In the genomic region with DNA sequence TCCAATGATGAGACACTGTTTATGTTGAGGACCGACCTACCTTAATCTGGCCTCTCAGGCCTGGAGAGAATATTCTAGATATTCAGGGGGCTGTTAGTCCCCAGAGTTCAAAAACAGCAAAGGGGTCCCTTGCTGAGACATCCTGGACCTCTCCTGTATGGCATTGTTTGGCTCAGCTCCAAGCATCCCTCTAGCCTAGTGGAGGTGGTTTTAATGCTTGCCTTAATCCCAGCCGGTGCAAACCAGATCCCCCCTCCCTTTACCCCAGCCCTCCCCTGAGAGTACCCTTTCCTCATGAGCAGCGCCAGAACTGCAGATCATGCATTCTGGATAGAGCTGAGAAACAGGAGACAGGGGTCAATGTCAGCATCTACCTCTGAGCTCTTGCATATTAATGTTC, we compare ENCODE assay signal across 12 mouse cellular contexts. TPM values are rescaled to one million over a fixed set of nuclear protein-coding genes. Genes with fewer than 3 reads are reported as not detected.
A peak's percentile ranks its signal among the peaks of the same experiment; 100 is the strongest.
DNase-seq lines count a peak whose midpoint lies in the region; ATAC-seq lines count a peak whose summit lies in the region.
"Had no signal": no experiment of that assay in that cellular context is flagged by ENCODE, and none has a peak within 500 bp of the region (broad histone marks: within the 10 kb centered on the region; RNA-seq: fewer than 3 reads in every experiment).

No protein-coding gene starts in this region.

- peak overlapping the region; percentile 68 for H3K27ac ChIP-seq in heart, embryonic 12.5 days (ENCODE audit: poor library complexity, severe bottlenecking)
- H3K27ac ChIP-seq in embryonic facial prominence, embryonic 12.5 days: 0 out of 2 replicates have a peak overlapping the region, but pooled peaks have one; percentile 20
- no peak overlapping the region for H3K27ac ChIP-seq in hindbrain, embryonic 14.5 days
- peak overlapping the region; percentile 47; the same call in 1 of the 2 replicates for H3K27ac ChIP-seq in midbrain, embryonic 14.5 days (replicated peaks; ENCODE audit: low read depth, low read length)

- no peak for ATAC-seq in heart, embryonic 12.5 days (ENCODE audit: insufficient number of reproducible peaks, low FRiP score)
- no peak for ATAC-seq in embryonic facial prominence, embryonic 12.5 days (ENCODE audit: insufficient number of reproducible peaks, insufficient read depth, low FRiP score, low TSS enrichment)
- no peak for ATAC-seq in hindbrain, embryonic 14.5 days (ENCODE audit: low FRiP score)
- ATAC-seq in midbrain, embryonic 14.5 days (ENCODE audit: low FRiP score, low TSS enrichment): no peak
- no peak for ATAC-seq in inflammation-experienced regulatory T-cells, adult 6 months

- H3K4me2 ChIP-seq in heart, embryonic 12.5 days: peak overlapping the region; percentile 94
- H3K4me2 ChIP-seq in embryonic facial prominence, embryonic 12.5 days (replicated peaks): peak overlapping the region; percentile 78
- peak overlapping the region; percentile 92 for H3K4me2 ChIP-seq in hindbrain, embryonic 14.5 days (replicated peaks)
- peak overlapping the region; percentile 77 for H3K4me2 ChIP-seq in midbrain, embryonic 14.5 days (ENCODE audit: low read length)

- intact Hi-C loops in heart, postnatal 36 days (cut with DNase I): loop anchor here (2.0 kb wide), 1 partner anchor 26 kb away; no protein-coding TSS in a partner anchor
- intact Hi-C loops in left cerebral cortex, postnatal 10 days (cut with DNase I): no loop called here

- no peak overlapping the region for H3K4me3 ChIP-seq in heart, embryonic 12.5 days
- H3K4me3 ChIP-seq in embryonic facial prominence, embryonic 12.5 days: peak overlapping the region; percentile 72; the same call in 1 of the 2 replicates
- peak overlapping the region; percentile 86 for H3K4me3 ChIP-seq in hindbrain, embryonic 14.5 days (replicated peaks; ENCODE audit: low read length)
- peak overlapping the region; percentile 97 for H3K4me3 ChIP-seq in midbrain, embryonic 14.5 days (replicated peaks; ENCODE audit: low read depth, low read length)

- H3K4me1 ChIP-seq in heart, embryonic 12.5 days (replicated peaks): peaks cover 61% of the 10 kb centered on the region
- H3K4me1 ChIP-seq in embryonic facial prominence, embryonic 12.5 days: peaks cover 39% of the 10 kb centered on the region
- H3K4me1 ChIP-seq in hindbrain, embryonic 14.5 days (replicated peaks; ENCODE audit: control insufficient read depth, insufficient read depth, low read length): peaks cover 47% of the 10 kb centered on the region
- H3K4me1 ChIP-seq in midbrain, embryonic 14.5 days (ENCODE audit: control insufficient read depth, insufficient read depth, low read length): peaks cover 52% of the 10 kb centered on the region

- WGBS in heart, embryonic 12.5 days: 35% methylated on average over 3 of the region's 3 CpGs
- WGBS in embryonic facial prominence, embryonic 12.5 days: 31% methylated on average over 3 of the region's 3 CpGs
- WGBS in hindbrain, embryonic 14.5 days: 30% methylated on average over 3 of the region's 3 CpGs
- 24% methylated on average over 3 of the region's 3 CpGs for WGBS in midbrain, embryonic 14.5 days

- H3K27me3 ChIP-seq in heart, embryonic 12.5 days (replicated peaks): no peaks in the 10 kb centered on the region
- H3K27me3 ChIP-seq in embryonic facial prominence, embryonic 12.5 days: no peaks in the 10 kb centered on the region
- H3K27me3 ChIP-seq in hindbrain, embryonic 14.5 days (ENCODE audit: control insufficient read depth, insufficient read depth, low read length): no peaks in the 10 kb centered on the region
- H3K27me3 ChIP-seq in midbrain, embryonic 14.5 days (ENCODE audit: control insufficient read depth, insufficient read depth, low read length): no peaks in the 10 kb centered on the region

- H3K36me3 ChIP-seq in heart, embryonic 12.5 days: peaks cover 6% of the 10 kb centered on the region; the same call in 1 of the 2 replicates
- peaks cover 37% of the 10 kb centered on the region for H3K36me3 ChIP-seq in embryonic facial prominence, embryonic 12.5 days
- peaks cover 33% of the 10 kb centered on the region for H3K36me3 ChIP-seq in hindbrain, embryonic 14.5 days (replicated peaks; ENCODE audit: control insufficient read depth, insufficient read depth)
- H3K36me3 ChIP-seq in midbrain, embryonic 14.5 days (ENCODE audit: control insufficient read depth, insufficient read depth, low read length): peaks cover 36% of the 10 kb centered on the region

- no peak overlapping the region for H3K9ac ChIP-seq in heart, embryonic 12.5 days
- no peak overlapping the region for H3K9ac ChIP-seq in embryonic facial prominence, embryonic 12.5 days
- peak overlapping the region; percentile 98 for H3K9ac ChIP-seq in hindbrain, embryonic 14.5 days
- peak overlapping the region; percentile 99; the same call in 1 of the 2 replicates for H3K9ac ChIP-seq in midbrain, embryonic 14.5 days (replicated peaks; ENCODE audit: low read length)

- no peak for DNase-seq in heart, postnatal 36 days
- no peak for DNase-seq in hindbrain, embryonic 14.5 days (ENCODE audit: low spot score)
- peak; percentile 72 for DNase-seq in midbrain, embryonic 14.5 days
- no peak for DNase-seq in gastrocnemius, adult 8-10 months (ENCODE audit: low spot score in 2 of 2)
- DNase-seq in left cerebral cortex, postnatal 10 days (ENCODE audit: extremely low spot score in 1 of 2, low spot score in 2 of 2): no peak
- DNase-seq: B cell, adult 2 months; gastrocnemius, postnatal 25 days; lung, postnatal 14 days had no signal

- no peaks in the 10 kb centered on the region for H3K9me3 ChIP-seq in heart, embryonic 12.5 days (replicated peaks)
- no peaks in the 10 kb centered on the region for H3K9me3 ChIP-seq in embryonic facial prominence, embryonic 12.5 days
- no peaks in the 10 kb centered on the region for H3K9me3 ChIP-seq in hindbrain, embryonic 14.5 days (ENCODE audit: control insufficient read depth, low read length)
- no peaks in the 10 kb centered on the region for H3K9me3 ChIP-seq in midbrain, embryonic 14.5 days (ENCODE audit: control insufficient read depth, low read length)

RNA-seq across cellular contexts. Expression of a gene that starts 2.8 kb away (rescaled TPM):
- 14.8 and 16.5 TPM in 2 replicates for polyA plus RNA-seq in heart, embryonic 12.5 days (2016; fragmentation: Nextera tagmentation; extraction: Ambion mirVana)
- 1 to 10 TPM; 1.2 to 1.3 TPM for total RNA-seq in heart, postnatal 36 days (2021)
- 50.3 and 50.9 TPM in 2 replicates for polyA plus RNA-seq in embryonic facial prominence, embryonic 12.5 days (2016; fragmentation: Nextera tagmentation; extraction: Ambion mirVana)
- polyA plus RNA-seq in hindbrain, embryonic 14.5 days (2014; fragmentation: Nextera tagmentation; extraction: Ambion mirVana): 130 and 135 TPM in 2 replicates
- 135 and 152 TPM in 2 replicates for polyA plus RNA-seq in midbrain, embryonic 14.5 days (2014; fragmentation: Nextera tagmentation; extraction: Ambion mirVana)
- polyA plus RNA-seq in inflammation-experienced regulatory T-cells, adult 6 months (2017; shearing (Covaris generic)): under 1 TPM; 0.18 to 0.61 (median 0.46) TPM
- total RNA-seq in gastrocnemius, adult 8-10 months (2022): under 1 TPM; 0.24 to 0.62 (median 0.45) TPM
- total RNA-seq in left cerebral cortex, postnatal 10 days (2021): 10 to 100 TPM; 98.6 to 99.6 TPM

RNA-seq across cellular contexts. Expression of a gene that starts 21.7 kb away (rescaled TPM):
- polyA plus RNA-seq in heart, embryonic 12.5 days (2016; fragmentation: Nextera tagmentation; extraction: Ambion mirVana): 10.4 and 12.2 TPM in 2 replicates
- 10 to 100 TPM; 46.3 to 50.8 TPM for total RNA-seq in heart, postnatal 36 days (2021)
- polyA plus RNA-seq in embryonic facial prominence, embryonic 12.5 days (2016; fragmentation: Nextera tagmentation; extraction: Ambion mirVana): 14.4 TPM in 2 replicates
- 27.1 and 27.5 TPM in 2 replicates for polyA plus RNA-seq in hindbrain, embryonic 14.5 days (2014; fragmentation: Nextera tagmentation; extraction: Ambion mirVana)
- polyA plus RNA-seq in midbrain, embryonic 14.5 days (2014; fragmentation: Nextera tagmentation; extraction: Ambion mirVana): 27.1 and 27.6 TPM in 2 replicates
- 10 to 100 TPM; 19.1 to 24.8 (median 24.8) TPM for polyA plus RNA-seq in inflammation-experienced regulatory T-cells, adult 6 months (2017; shearing (Covaris generic))
- 10 to 100 TPM; 15.8 to 23.9 (median 19.4) TPM for total RNA-seq in gastrocnemius, adult 8-10 months (2022)
- 100 to 1,000 TPM; 388 to 414 TPM for total RNA-seq in left cerebral cortex, postnatal 10 days (2021)

RNA-seq across cellular contexts. Expression of a gene that starts 28.7 kb away (rescaled TPM):
- polyA plus RNA-seq in heart, embryonic 12.5 days (2016; fragmentation: Nextera tagmentation; extraction: Ambion mirVana): 65.1 and 68.3 TPM in 2 replicates
- total RNA-seq in heart, postnatal 36 days (2021): 100 to 1,000 TPM; 439 to 481 TPM
- polyA plus RNA-seq in embryonic facial prominence, embryonic 12.5 days (2016; fragmentation: Nextera tagmentation; extraction: Ambion mirVana): 27.5 and 30.4 TPM in 2 replicates
- polyA plus RNA-seq in hindbrain, embryonic 14.5 days (2014; fragmentation: Nextera tagmentation; extraction: Ambion mirVana): 22.7 and 25.2 TPM in 2 replicates
- polyA plus RNA-seq in midbrain, embryonic 14.5 days (2014; fragmentation: Nextera tagmentation; extraction: Ambion mirVana): 21.5 and 22.7 TPM in 2 replicates
- 1 to 10 TPM; 2.4 to 9.2 (median 8.2) TPM for polyA plus RNA-seq in inflammation-experienced regulatory T-cells, adult 6 months (2017; shearing (Covaris generic))
- total RNA-seq in gastrocnemius, adult 8-10 months (2022): 100 to 1,000 TPM; 484 to 519 (median 495) TPM
- total RNA-seq in left cerebral cortex, postnatal 10 days (2021): 10 to 100 TPM; 43.8 to 50.6 TPM

RNA-seq across cellular contexts. Expression of a gene that starts 36.4 kb away (rescaled TPM):
- 20.6 and 26.6 TPM in 2 replicates for polyA plus RNA-seq in heart, embryonic 12.5 days (2016; fragmentation: Nextera tagmentation; extraction: Ambion mirVana)
- 100 to 1,000 TPM; 185 to 189 TPM for total RNA-seq in heart, postnatal 36 days (2021)
- 1.5 and 1.8 TPM in 2 replicates for polyA plus RNA-seq in embryonic facial prominence, embryonic 12.5 days (2016; fragmentation: Nextera tagmentation; extraction: Ambion mirVana)
- polyA plus RNA-seq in hindbrain, embryonic 14.5 days (2014; fragmentation: Nextera tagmentation; extraction: Ambion mirVana): 0.17 TPM in 1 of 2 replicates, not detected in the other
- not detected in 2 replicates for polyA plus RNA-seq in midbrain, embryonic 14.5 days (2014; fragmentation: Nextera tagmentation; extraction: Ambion mirVana)
- not detected for polyA plus RNA-seq in inflammation-experienced regulatory T-cells, adult 6 months (2017; shearing (Covaris generic))
- 100 to 1,000 TPM; 272 to 306 (median 288) TPM for total RNA-seq in gastrocnemius, adult 8-10 months (2022)
- total RNA-seq in left cerebral cortex, postnatal 10 days (2021): under 1 TPM in 1 of 2 experiments, not detected in 1; 0.41 TPM

RNA-seq across cellular contexts. Expression of a gene that starts 45.1 kb away (rescaled TPM):
- polyA plus RNA-seq in heart, embryonic 12.5 days (2016; fragmentation: Nextera tagmentation; extraction: Ambion mirVana): 0.30 TPM in 1 of 2 replicates, not detected in the other
- not detected for total RNA-seq in heart, postnatal 36 days (2021)
- polyA plus RNA-seq in embryonic facial prominence, embryonic 12.5 days (2016; fragmentation: Nextera tagmentation; extraction: Ambion mirVana): not detected in 2 replicates
- not detected in 2 replicates for polyA plus RNA-seq in hindbrain, embryonic 14.5 days (2014; fragmentation: Nextera tagmentation; extraction: Ambion mirVana)
- polyA plus RNA-seq in midbrain, embryonic 14.5 days (2014; fragmentation: Nextera tagmentation; extraction: Ambion mirVana): not detected in 2 replicates
- not detected for polyA plus RNA-seq in inflammation-experienced regulatory T-cells, adult 6 months (2017; shearing (Covaris generic))
- total RNA-seq in gastrocnemius, adult 8-10 months (2022): not detected
- total RNA-seq in left cerebral cortex, postnatal 10 days (2021): not detected
- total RNA-seq: gastrocnemius, postnatal 25 days had no signal
- polyA plus RNA-seq: intestine, embryonic 16.5 days had no signal

Comparison
In these comparisons a context has a peak if more than half of its experiments do, and no peak if none do; other contexts are left out.
1. H3K9ac ChIP-seq: peak in hindbrain, embryonic 14.5 days (single experiment) and midbrain, embryonic 14.5 days (single experiment); none in heart, embryonic 12.5 days (single experiment) and embryonic facial prominence, embryonic 12.5 days (single experiment).
2. Peak in every context shown above with its lines, with median percentiles within 50 percentile points of each other: H3K4me2 ChIP-seq.